Mouse (Mus musculus): ENCODE results near the gene Naglu.

GRCm38 (mm10) chr11:101086323-101086674 is 16.5 kb downstream of the Naglu start:
- TF ChIP-seq POLR2A (IDR thresholded peaks at IDR 0.05; ENCODE audit: extremely low read depth, insufficient read depth, low read length) (no peak), CTCF (IDR thresholded peaks at IDR 0.05; ENCODE audit: low read depth, low read length) (no peak)

Data from liver, adult 2 months (tissue).